Mouse (Mus musculus) kidney, adult 2 months (tissue): ENCODE data around the gene Dnajb2. TPM values are rescaled to one million over a fixed set of nuclear protein-coding genes. Genes with fewer than 3 reads are reported as not detected.

ENCODE experiments used
- DNase-seq: peaks from one replicate; pipeline ENCODE4 v3.0.0; 2021
- H3K27ac ChIP-seq: fragments of 200-500 bp; 2 replicates; pipeline ENCODE4 v1.5.1; 2012; ENCODE audit warnings: low read depth, low read length, control low read depth, inconsistent platforms; ENCODE audit not compliant: insufficient read depth
- H3K27me3 ChIP-seq: fragments of 200-500 bp; replicated peaks from 2 replicates; pipeline ENCODE4 v1.6.1; 2012; ENCODE audit warnings: mild to moderate bottlenecking, moderate library complexity, low read length, inconsistent platforms; ENCODE audit not compliant: control insufficient read depth, insufficient read depth
- H3K36me3 ChIP-seq: fragments of 200-500 bp; 2 replicates; pipeline ENCODE4 v1.6.1; 2012; ENCODE audit warnings: mild to moderate bottlenecking, moderate library complexity, low read length, inconsistent platforms; ENCODE audit not compliant: control insufficient read depth, insufficient read depth
- H3K4me1 ChIP-seq: fragments of 200-500 bp; 2 replicates; pipeline ENCODE4 v1.6.1; 2011; ENCODE audit warnings: low read length; ENCODE audit not compliant: control insufficient read depth, insufficient read depth
- H3K4me3 ChIP-seq: fragments of 200-500 bp; 2 replicates; pipeline ENCODE4 v1.5.1; 2011; ENCODE audit warnings: mild to moderate bottlenecking, low read depth, low read length, control low read depth; ENCODE audit not compliant: insufficient read depth
- CTCF ChIP-seq: fragments of 200-500 bp; conservative IDR thresholded peaks from 2 replicates; pipeline ENCODE4 v1.5.1; 2011; ENCODE audit warnings: low read depth, mild to moderate bottlenecking, control low read depth, low read length, moderate library complexity, mixed read lengths; ENCODE audit not compliant: insufficient read depth, insufficient read length
- POLR2A ChIP-seq: fragments of 200-500 bp; IDR thresholded peaks from one replicate; pipeline ENCODE4 v1.6.1; 2011; ENCODE audit warnings: low read depth, low read length, control low read depth
- WGBS: fragments of 180-500 bp; shearing (Covaris S2); methylation state at CpG from one replicate; pipeline ENCODE4 v1.1.7; 2018; 5-methylcytosine and 5-hydroxymethylcytosine counted together
- polyA plus RNA-seq: library from polyadenylated mRNA; depleted of rRNA; stranded (reverse); fragments of >200 nt; gene quantifications from 2 replicates; pipeline ENCODE4 v1.2.3, GENCODE M21; 2012

The Dnajb2 gene
- polyA plus RNA-seq, 1 experiment: 42.6 TPM

GRCm38 (mm10) chr1:75192452-75192851 lies 43.8 kb upstream of the Dnajb2 start:
- Histone ChIP-seq H3K4me1 (peaks cover 10% of the 10 kb centered on the region; the same call in 1 of the 2 replicates), H3K4me3 (peak overlapping the region; percentile 84), H3K36me3 (no peaks in the 10 kb centered on the region; the same call in none of the 2 replicates), H3K27ac (peak overlapping the region; percentile 94), H3K27me3 (no peaks in the 10 kb centered on the region)
- peak; percentile 81 for DNase-seq
- under 1% methylated on average over 19 of the region's 19 CpGs for WGBS
- no peak for TF ChIP-seq POLR2A
- no peak for TF ChIP-seq CTCF

- H3K4me3 ChIP-seq: no peak overlapping the region
- no peaks in the 10 kb centered on the region for H3K27me3 ChIP-seq
- H3K4me1 ChIP-seq: no peaks in the 10 kb centered on the region
- H3K27ac ChIP-seq: no peak overlapping the region
- H3K36me3 ChIP-seq: no peaks in the 10 kb centered on the region; the same call in 1 of the 2 replicates
- TF ChIP-seq POLR2A (no peak), CTCF (no peak)
- 49% methylated on average over 1 of the region's 1 CpGs for WGBS
- DNase-seq: peak; percentile 87
Measured at GRCm38 (mm10) chr1:75201236-75201635, 35.0 kb upstream of the Dnajb2 start.

GRCm38 (mm10) chr1:75208967-75209678 lies 27.1 kb upstream of the Dnajb2 start:
- DNase-seq: peak; percentile 95
- Histone ChIP-seq H3K27me3 (no peaks in the 10 kb centered on the region), H3K36me3 (peaks cover 4% of the 10 kb centered on the region; the same call in 1 of the 2 replicates), H3K4me3 (peak overlapping the region; percentile 79), H3K4me1 (peaks cover 20% of the 10 kb centered on the region), H3K27ac (peak overlapping the region; percentile 66)
- TF ChIP-seq CTCF: no peak
- TF ChIP-seq POLR2A: peak; percentile 55
- WGBS: 3% methylated on average over 34 of the region's 34 CpGs

- peak; percentile 98 for DNase-seq
- Histone ChIP-seq H3K4me1 (peaks cover 23% of the 10 kb centered on the region), H3K4me3 (peak within 1 kb of the TSS; percentile 86), H3K36me3 (peaks cover 5% of the 10 kb centered on the region; the same call in 1 of the 2 replicates), H3K27ac (peak within 1 kb of the TSS; percentile 87), H3K27me3 (no peaks in the 10 kb centered on the region)
- no peak for TF ChIP-seq CTCF
- TF ChIP-seq POLR2A: peak; percentile 78
- WGBS: 2% methylated on average over 42 of the region's 42 CpGs
Measured at GRCm38 (mm10) chr1:75210136-75211087, 25.8 kb upstream of the Dnajb2 start, which contains the start of the genes Glb1l and Stk16. Glb1l (minus strand) TSS chr1:75210813. Stk16 (plus strand) TSS chr1:75210838.

- no peak for TF ChIP-seq CTCF
- no peak for TF ChIP-seq POLR2A
- H3K4me1 ChIP-seq: peaks cover 32% of the 10 kb centered on the region
- WGBS: 6% methylated on average over 17 of the region's 17 CpGs
- no peaks in the 10 kb centered on the region for H3K27me3 ChIP-seq
- peaks cover 8% of the 10 kb centered on the region; the same call in 1 of the 2 replicates for H3K36me3 ChIP-seq
- H3K27ac ChIP-seq: peak overlapping the region; percentile 87
- peak; percentile 50 for DNase-seq
- H3K4me3 ChIP-seq: peak overlapping the region; percentile 86
Measured at GRCm38 (mm10) chr1:75211141-75211708, 25.0 kb upstream of the Dnajb2 start.

- Histone ChIP-seq H3K4me3 (no peak overlapping the region), H3K27ac (no peak overlapping the region), H3K27me3 (no peaks in the 10 kb centered on the region), H3K4me1 (peaks cover 37% of the 10 kb centered on the region), H3K36me3 (peaks cover 10% of the 10 kb centered on the region; the same call in 1 of the 2 replicates)
- WGBS: 73% methylated on average over 4 of the region's 4 CpGs
- peak; percentile 32 for DNase-seq
- TF ChIP-seq POLR2A: no peak
- no peak for TF ChIP-seq CTCF
Measured at GRCm38 (mm10) chr1:75212542-75212941, 23.7 kb upstream of the Dnajb2 start.
